Mouse (Mus musculus): ENCODE data around the gene Trp53i13.
"Not testable (repeated sequence)": the region's sequence is repeated elsewhere in the genome, so short reads cannot be mapped to it uniquely, and the experiment has no call there.

Gene Trp53i13

DNA sequence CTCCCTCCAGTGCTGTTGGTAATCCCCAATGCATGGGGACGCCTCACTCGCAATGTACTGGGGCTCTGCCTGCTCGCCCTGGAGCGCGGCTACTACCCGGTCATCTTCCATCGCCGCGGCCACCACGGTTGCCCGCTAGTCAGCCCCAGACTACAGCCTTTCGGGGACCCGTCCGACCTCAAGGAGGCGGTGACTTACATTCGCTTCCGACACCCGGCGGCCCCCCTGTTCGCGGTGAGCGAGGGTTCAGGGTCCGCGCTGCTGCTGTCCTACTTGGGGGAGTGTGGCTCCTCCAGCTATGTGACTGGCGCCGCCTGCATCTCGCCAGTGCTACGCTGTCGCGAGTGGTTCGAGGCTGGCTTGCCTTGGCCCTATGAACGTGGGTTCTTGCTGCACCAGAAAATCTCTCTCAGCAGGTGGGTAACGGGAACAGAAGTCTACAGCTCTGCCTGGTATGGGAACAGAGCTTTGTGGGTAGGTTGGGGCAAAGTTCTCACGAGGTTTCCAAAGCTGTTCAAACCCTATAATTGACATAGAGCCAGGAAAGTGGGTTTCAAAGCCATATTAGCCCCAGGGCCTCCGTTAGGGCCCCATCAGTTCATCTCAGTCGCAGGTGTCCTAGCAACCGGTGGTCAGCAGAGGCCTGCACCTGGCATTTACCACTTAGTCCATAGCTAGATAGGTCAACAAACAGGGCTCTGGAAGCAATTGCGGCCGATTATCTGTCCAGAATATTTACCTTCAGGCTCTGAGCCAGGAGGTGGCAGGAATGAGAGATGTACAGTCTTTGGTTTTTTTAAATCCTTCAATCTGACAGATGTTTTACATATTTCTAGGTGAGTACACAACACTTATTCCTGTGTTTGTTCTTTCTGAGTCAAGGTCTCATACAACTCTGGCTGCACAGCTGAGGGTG, at the start of gene Trp53i13:
Gene Trp53i13, minus strand, starts transcription at position 344 of the 916 bp plus-strand sequence.
- DNase-seq (ENCODE audit: low spot score in 2 of 2): no peak

DNA sequence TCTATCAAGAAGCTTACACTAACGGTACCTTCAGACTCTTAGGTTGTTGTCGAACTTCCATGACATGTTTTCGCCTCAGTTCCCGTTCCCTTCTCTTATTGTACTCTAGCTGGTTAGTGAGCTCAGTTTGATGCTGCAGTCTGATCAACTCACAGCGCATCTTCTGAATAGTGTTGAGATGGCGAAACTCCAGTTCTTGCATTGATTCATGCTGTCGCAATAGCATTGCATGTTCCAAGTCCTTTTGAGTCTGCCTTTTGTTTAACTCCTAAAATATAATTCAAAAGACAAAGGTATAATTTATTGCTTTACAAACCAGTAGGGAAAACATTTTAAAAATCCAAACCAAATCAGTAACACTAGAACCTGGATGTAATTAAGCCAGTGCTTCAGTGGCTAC, 29.5 kb upstream of the Trp53i13 start:
- no peak for DNase-seq (ENCODE audit: low spot score in 2 of 2)

DNA sequence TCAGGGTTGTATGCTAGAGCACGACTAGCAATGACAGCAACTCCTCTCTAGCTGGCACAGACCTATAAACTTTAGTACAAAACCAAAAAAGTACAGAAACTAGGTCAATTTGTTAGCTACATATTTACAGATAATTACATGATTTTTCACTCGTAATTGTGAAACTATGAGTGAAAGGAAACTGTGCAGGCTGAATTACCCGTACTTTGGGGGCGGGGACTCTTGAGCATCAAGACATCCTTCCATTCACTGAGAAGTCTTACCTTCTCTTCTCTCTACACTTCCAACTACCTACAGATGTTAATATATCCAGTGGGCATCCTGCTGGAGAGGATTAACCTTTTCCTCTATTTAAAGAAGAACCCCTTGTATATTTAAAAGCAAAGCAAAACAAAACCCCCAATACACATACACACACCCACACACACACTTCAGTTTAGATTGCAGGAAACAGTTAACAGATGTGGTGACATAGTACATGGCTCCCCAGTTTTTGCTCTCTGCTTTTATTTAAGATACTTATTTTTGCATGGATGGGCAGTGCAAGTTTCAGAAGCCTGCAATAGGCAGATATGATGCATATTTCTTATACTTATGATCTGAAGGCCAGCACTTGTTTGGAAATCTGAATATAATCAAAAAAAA, 16.5 kb upstream of the Trp53i13 start:
- DNase-seq (ENCODE audit: low spot score in 2 of 2): no peak

DNA sequence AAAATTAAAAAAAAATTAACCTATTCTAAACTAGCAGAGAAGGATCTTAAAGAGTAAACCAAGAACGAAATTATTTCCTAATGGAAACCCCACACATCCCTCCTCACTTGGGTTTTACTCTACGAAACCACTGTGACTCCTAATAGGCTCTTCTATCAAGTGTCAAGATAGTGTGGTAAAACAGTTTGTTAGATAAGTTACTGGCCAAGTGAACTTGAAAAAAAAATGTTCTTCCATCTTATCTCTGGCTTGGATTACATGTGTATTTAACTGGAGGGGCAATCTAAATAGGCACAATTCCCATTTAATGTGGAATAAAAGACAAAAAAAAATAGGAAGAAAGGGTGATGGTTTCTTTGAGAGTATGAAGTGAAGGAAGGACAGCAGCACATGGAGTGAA, 15.1 kb upstream of the Trp53i13 start:
- DNase-seq (ENCODE audit: low spot score in 2 of 2): no peak

DNA sequence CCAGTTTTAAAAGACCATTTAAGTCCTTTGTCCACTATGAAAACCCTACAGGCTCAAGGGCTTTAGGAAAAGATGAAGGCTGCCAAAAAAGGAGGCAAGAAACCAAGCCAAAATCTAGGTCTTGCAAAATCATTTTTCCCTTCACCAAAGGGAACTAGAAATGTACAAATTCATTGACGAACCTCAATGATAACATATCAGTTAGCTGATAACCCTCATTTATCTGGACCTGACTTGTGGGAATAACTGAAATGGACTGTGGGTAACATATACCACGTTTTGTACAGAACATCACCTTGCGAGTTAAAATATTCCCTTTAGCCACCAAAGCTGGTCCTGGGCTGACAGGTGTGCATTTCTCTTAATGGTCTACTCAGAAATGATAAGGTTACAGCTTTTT, 13.9 kb upstream of the Trp53i13 start:
- no peak for DNase-seq (ENCODE audit: low spot score in 2 of 2)

DNA sequence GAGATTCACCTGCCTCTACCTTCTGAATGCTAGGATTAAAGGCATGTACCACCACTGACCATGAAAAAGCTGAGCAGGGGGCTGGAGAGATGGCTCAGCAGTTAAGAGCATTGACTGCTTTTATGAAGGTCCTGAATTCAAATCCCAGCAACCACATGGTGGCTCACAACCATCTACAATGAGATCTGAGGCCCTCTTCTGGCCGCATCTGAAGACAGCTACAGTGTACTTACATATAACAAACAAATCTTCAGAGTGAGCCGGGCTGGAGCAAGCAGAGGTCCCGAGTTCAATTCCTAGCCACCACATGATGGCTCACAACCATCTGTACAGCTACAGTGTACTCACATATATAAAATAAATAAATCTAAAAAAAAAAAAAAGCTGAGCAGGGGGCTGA, 12.6 kb upstream of the Trp53i13 start:
- not testable (repeated sequence) for DNase-seq (ENCODE audit: low spot score in 2 of 2)

DNA sequence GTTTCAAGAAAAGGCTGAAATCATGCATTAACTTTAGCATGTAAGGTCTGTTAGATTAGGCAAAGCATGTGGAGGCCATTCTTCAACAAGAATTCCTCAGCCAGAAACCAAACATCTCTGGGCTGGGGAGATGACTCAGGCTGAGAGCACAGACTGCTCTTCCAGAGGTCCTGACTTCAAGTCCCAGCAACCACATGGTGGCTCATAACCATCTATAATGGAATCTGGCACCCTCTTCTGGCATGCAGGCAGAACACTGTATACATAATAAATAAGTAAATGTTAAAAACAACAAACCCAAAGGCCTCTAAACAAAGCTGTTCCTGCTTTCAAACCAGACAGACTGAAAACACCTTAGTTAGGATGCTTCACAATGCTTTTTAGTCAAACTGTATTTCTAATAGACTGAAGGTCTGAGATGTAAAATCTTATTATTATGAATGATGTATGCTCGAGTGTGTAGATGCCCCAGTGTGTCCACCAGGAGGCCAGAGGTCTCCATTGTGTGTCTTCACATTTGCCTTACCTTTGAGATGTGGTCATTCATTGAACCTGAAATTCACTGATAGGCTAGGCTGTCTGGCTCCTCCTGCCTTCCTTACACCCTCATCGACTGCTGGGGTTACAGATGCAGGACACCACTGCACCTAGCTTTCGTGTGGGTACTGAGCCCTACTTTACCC, 10.2 kb upstream of the Trp53i13 start:
- DNase-seq (ENCODE audit: low spot score in 2 of 2): no peak

DNA sequence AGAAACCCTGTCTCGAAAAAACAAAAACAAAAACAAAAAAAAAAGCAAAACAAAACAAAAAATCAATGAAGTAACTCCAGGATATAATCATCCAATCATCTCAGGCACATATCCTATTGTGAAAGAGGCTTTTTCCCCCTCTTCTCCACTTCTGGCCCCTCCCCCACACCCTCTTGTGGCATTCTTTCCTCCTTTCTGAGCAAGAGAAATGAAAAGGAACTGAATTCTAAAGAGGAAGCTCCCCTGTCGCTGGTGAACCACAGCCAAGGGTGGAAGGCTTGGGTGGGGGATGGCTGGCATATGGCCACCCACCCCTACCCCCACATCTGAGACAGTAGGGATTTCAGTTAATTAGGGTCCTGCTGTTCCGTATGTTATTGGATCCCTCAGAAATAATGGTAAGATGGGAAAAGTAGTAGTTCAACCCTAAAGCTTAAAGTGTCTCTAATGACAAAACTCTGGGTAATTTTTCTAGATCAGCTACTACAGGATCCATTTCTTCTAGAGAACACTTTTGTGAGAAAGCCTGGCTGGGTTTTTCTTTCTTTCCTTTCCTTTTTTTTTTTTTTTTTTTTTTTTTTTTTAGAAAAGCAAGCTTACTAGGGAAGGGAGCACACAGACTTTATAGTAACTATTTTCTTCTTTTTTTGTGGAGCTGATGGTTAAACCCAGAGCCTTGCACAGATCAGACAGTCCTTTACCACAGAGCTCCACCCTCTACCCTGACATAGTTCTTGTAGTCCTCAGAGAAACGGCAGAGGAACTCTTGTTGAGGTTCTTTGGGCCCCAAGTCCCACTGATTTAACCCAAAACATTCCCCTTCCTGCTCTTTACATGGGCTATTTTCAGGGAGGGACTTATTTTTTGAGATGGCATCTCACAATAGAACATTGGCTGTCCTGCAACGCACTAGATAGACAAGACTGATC, 5.1 kb upstream of the Trp53i13 start:
- peak in 1 of 2 experiments; percentile 61 for DNase-seq (ENCODE audit: low spot score in 2 of 2)

DNA sequence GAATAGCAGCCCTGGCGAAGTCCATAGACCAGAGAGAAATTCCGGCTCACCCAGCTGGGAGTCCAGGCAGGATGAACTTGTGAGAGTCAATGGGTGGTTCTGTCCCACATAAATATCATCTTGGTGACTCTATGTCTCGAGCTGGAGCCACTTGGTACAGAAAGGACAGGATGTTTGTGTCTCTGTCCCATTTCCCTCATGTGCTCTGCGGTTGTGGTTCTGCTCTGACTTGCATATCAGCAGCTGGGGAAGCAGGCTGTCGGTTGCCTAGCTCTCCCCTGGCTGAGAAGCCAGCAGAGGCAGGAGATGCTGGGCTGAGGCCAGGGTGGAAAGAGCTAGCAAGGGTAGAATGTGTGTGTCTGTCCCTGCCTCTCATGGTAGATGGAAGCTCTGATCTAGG, 3.3 kb upstream of the Trp53i13 start, which contains the start of gene Gm10392:
Gene Gm10392, minus strand, starts transcription at position 156 of the 400 bp plus-strand sequence.
- no peak for DNase-seq (ENCODE audit: low spot score in 2 of 2)

DNA sequence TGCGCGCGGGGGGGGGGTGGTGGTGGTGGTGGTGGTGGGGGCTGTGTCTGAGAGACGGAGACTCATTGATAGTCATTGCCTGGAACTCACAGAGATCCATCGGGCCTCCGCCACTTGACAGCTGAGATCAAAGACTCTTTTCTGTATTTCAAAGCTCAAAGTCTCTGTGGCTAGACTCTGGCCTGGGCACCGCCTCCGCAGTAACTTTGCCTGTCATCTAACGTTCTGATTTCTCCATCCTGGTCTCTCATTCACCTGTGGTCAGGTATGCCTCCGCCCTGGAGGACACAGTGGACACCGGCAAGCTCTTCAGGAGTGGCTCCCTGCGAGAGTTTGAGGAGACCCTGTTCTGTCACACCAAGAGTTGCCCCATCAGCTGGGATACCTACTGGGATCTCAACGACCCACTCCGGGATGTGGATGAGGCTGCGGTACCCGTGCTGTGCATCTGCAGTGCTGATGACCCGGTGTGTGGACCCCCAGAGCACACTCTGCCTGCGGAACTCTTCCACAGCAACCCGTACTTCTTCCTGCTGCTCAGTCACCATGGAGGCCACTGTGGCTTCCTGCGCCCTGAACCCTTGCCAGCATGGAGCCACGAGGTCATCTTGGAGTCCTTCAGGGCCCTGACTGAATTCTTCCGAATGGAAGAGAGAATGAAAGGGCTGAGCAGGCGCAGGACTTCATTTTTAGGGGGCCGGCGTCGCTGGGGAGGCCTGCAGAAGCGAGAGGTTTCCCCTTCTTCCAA, 2.4 kb upstream of the Trp53i13 start:
- DNase-seq (ENCODE audit: low spot score in 2 of 2): no peak

DNA sequence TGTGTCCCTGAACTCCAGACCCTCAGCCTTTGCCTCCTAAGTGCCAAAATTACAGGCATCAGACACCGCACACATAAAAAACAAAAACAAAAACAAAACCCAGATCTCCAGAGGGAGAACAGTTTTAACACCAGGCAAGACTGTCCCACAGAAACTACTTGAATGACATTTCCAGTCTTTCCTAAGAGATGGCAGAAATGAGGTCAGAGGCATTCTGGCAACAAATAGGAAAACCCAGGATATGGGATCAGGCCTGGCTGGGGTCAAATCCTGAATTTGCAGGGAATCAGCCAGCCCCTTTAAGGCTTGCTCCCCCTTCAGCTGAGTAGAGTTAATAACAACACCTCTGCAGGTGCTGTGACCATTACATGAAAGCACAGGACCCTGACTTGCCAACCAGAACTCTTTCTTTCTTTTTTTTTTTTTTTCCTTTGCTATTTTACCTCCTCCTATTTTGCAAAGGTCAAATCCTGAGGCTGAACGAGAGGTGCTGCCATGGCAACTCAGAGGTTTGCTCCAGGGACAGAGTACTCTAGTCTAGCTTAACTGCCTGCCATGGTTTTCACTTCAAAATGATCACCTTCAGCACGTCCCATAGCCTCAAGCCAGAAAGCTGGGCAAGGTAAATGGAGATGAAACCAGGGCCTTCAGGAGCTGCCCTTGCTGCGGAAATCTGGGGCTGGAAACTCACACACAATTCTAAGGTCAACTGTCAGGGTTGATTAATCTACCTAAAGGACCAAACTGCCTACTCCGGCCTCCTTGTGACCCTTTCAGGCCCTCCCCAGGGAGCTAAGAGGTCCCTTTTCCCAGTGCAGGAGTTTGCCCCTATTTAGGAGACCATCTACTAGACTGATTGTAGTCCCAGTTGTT, 1.0 kb upstream of the Trp53i13 start:
- no peak for DNase-seq (ENCODE audit: low spot score in 2 of 2)

DNA sequence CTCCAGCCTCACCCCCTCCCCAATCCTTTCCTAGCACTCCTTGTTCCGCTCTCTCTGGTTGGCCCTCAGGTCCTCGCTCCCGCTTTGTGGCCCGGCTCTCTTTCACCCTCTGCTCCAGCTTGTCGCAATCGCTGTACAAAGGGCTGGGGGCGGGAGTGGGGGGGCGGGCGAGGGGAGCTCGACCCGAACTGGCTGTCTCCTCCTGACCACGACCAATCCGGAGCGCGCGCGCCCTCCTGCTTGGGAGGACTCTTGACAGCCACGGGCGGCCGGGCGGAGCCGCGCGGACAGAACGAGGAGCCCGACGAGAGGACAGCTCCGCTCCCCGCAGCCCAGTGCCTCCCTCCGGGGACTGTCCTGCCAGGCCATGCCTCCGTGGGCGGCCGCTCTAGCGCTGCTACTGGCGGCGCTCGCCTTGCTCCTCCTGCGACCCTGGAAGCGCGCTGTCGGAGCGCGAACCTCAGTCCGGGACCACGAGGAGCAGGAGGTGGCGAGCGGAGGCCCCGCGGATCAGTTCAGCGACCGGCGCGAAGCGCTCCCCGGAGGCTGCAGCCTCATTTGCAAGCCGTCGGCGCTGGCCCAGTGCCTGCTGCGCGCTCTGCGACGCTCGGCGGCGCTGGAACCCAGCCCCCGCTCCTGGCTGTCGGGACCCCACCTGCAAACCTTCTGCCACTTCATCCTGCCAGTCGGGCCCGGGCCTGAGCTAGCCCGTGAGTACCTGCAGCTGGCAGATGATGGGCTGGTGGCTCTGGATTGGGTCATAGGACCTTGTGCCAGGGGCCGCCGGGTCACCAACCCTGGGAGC, 746 bp downstream of the Trp53i13 start, which contains the start of gene Abhd15:
Gene Abhd15, plus strand, starts transcription at position 290 of the 805 bp plus-strand sequence.
- peak; percentile 80 to 84 for DNase-seq (ENCODE audit: low spot score in 2 of 2)

DNA sequence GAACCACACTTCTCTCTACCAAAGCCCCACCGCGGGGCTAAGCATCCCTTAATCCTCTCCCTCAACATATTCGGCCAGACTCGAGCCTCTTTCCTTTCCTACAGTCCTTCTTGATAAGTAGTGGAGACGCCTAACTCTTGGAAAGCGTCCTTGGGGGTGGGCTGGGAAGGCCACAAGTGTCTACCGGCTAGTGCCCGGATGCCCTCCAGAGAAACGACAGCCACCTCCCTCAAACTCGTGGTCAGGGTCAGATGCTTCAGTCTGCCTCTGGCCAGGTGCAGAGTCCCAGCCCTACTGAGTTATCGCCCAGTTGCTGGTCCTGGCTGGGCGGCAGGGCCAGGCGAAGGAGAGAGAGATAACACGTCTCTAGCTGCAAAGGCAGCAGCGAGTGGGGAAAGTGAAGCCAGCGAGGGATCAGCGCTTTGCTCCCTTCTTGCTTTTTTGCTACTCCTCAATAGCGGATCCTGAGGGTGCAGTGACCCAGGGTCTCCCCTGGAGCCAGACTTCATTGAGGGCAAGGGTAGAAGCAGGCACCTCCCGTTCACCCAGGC, 1.4 kb downstream of the Trp53i13 start:
- DNase-seq (ENCODE audit: low spot score in 2 of 2): peak in 1 of 2 experiments; percentile 26

DNA sequence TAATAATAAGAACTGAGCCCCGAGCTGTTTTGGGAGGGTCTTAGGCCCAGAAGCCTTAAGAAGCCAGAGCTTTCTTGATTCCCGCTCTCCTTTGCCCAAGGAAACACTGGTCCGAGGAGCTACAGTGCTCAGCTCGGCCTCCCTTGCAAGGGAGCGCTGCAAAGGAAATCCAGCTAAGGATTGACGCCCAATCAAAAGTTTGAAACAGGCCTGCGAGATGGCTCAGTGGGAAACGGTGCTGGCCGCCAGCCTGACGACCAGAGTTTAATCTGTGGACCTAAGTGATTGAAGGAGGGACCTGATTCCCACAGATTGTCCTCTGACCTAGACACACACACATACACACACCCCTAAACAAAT, 2.0 kb downstream of the Trp53i13 start:
- peak in 1 of 2 experiments; percentile 27 for DNase-seq (ENCODE audit: low spot score in 2 of 2)

DNA sequence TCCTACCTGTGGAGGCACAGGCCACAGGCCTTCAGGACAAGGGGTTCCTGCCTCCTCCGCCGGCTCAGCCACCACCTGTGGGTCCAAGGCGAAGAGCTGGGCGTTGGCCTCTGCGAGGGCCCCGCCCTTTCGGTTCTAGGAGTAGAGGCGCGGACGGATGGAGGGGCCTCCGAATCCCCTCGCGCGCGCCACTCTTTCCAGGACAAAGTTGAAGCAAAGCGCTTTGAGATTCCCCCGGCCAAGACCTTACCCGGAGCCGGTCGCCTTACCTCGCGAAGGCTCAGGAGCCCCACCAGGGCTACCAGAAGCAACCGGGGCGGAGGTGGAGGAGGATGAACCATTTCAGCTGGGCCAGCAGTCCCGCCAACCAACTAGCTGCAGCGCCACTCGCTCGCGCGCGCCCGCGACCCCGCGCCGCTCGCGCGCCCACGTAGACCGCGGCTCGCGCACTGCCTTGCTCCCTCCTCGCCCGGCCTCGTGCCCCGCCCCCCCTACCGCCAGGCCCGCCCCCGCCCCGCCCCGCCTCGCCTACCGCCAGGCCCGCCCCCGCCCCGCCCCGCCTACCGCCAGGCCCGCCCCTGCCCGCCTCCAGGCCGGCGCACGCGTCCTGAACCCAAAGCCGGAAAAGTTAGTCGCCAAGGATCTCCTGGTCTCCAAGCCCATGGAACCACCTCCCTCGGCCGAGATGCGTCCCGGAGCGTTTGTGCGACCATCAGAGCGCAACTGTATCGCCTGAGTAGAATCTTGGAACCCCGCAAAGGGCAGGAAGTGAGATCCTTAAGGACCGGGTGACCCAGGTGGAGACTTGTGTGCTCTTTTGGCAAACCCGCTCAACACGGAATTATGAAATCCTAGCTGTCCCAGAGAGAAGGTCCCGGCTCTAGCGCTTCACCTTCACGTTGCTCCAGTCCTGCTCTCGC, 2.6 kb downstream of the Trp53i13 start:
- DNase-seq (ENCODE audit: low spot score in 2 of 2): peak; percentile 83 to 85

DNA sequence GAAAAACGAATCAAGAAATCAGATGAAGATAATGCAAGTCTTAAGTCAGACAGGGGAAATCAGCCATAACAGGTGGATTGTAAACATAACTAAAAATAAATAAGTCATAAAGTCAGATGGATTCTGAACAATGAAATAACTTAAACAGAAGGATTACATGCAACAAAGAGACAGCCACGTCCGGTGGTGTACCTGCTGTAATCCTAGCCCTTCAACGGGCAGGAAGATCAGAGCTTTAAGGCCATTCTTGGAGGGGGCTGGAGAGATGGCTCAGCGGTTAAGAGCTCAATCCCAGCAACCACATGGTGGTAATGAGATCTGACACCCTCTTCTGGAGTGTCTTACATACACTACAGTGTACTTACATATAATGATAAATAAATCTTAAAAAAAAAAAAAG, 4.4 kb downstream of the Trp53i13 start:
- DNase-seq (ENCODE audit: low spot score in 2 of 2): peak in 1 of 2 experiments; percentile 11
